Mouse (Mus musculus) thymus, postnatal 25 days (tissue): Measurements from ENCODE around the gene Tvp23b.

Experiments
- DNase-seq: peaks from one replicate; pipeline ENCODE4 v3.0.0; 2022

Tvp23b gene

GRCm38 (mm10) chr11:62901699-62902323 lies 22.6 kb downstream of the Tvp23b start:
- peak; percentile 39 for DNase-seq

GRCm38 (mm10) chr11:62903871-62904495 lies 24.7 kb downstream of the Tvp23b start:
- no peak for DNase-seq

GRCm38 (mm10) chr11:62909720-62910306 lies 30.6 kb downstream of the Tvp23b start:
- peak; percentile 40 for DNase-seq

- no peak for DNase-seq
These were observed 32.1 kb downstream of the Tvp23b start for GRCm38 (mm10) chr11:62911362-62911761.

- no peak for DNase-seq
These were observed 33.9 kb downstream of the Tvp23b start for GRCm38 (mm10) chr11:62913141-62913540.

GRCm38 (mm10) chr11:62914532-62914931 lies 35.3 kb downstream of the Tvp23b start:
- peak; percentile 27 for DNase-seq

- DNase-seq, result no peak
These were observed 36.2 kb downstream of the Tvp23b start for GRCm38 (mm10) chr11:62915486-62915885.

GRCm38 (mm10) chr11:62916765-62917164 lies 37.5 kb downstream of the Tvp23b start:
- DNase-seq, result no peak

GRCm38 (mm10) chr11:62919946-62920742 lies 40.9 kb downstream of the Tvp23b start:
- DNase-seq, result no peak

GRCm38 (mm10) chr11:62920743-62921050 lies 41.4 kb downstream of the Tvp23b start:
- DNase-seq, result no peak

GRCm38 (mm10) chr11:62921052-62921977 lies 42.1 kb downstream of the Tvp23b start:
- DNase-seq, result peak; percentile 56

GRCm38 (mm10) chr11:62924091-62924761 lies 45.0 kb downstream of the Tvp23b start:
- DNase-seq, result no peak

- no peak for DNase-seq
These were observed 50.5 kb downstream of the Tvp23b start for GRCm38 (mm10) chr11:62929799-62930198.

- no peak for DNase-seq
These were observed 51.3 kb downstream of the Tvp23b start for GRCm38 (mm10) chr11:62930574-62930973.

- DNase-seq, result no peak
These were observed 51.9 kb downstream of the Tvp23b start for GRCm38 (mm10) chr11:62931141-62931540.

- no peak for DNase-seq
These were observed 53.8 kb downstream of the Tvp23b start for GRCm38 (mm10) chr11:62933099-62933498.

GRCm38 (mm10) chr11:62934795-62935514 lies 55.7 kb downstream of the Tvp23b start:
- DNase-seq, result no peak

GRCm38 (mm10) chr11:62937986-62938385 lies 58.7 kb downstream of the Tvp23b start:
- DNase-seq, result no peak

- no peak for DNase-seq
These were observed 59.7 kb downstream of the Tvp23b start for GRCm38 (mm10) chr11:62938921-62939320.

GRCm38 (mm10) chr11:62940176-62940575 lies 60.9 kb downstream of the Tvp23b start:
- DNase-seq, result no peak

- DNase-seq, result no peak
These were observed 64.3 kb downstream of the Tvp23b start for GRCm38 (mm10) chr11:62943538-62943937.
